Mouse (Mus musculus) limb, embryonic 14.5 days (tissue): ENCODE results near the gene Gm6812. TPM values are rescaled to one million over a fixed set of nuclear protein-coding genes. Genes with fewer than 3 reads are reported as not detected.
"Not testable (repeated sequence)": the region's sequence is repeated elsewhere in the genome, so short reads cannot be mapped to it uniquely, and the experiment has no call there.

Experiments used
- ATAC-seq: fragments of 200-750 bp; cut with Nextera tagmentation; 2 replicates; pipeline ENCODE4 v1.8.0; 2017; ENCODE audit warnings: low read depth, moderate number of reproducible peaks, moderate TSS enrichment; ENCODE audit not compliant: low FRiP score
- DNase-seq: peaks from one replicate; pipeline ENCODE4 v3.0.0-alpha.2; 2015; ENCODE audit warnings: low spot score
- H3K27ac ChIP-seq: fragments of 300-500 bp; sonication (generic); replicated peaks from 2 replicates; pipeline ENCODE4 v1.5.1; 2014; ENCODE audit warnings: low read depth, mild to moderate bottlenecking, low read length, moderate library complexity, mixed read lengths
- H3K27me3 ChIP-seq: fragments of 300-500 bp; sonication (generic); 2 replicates; pipeline ENCODE4 v1.6.1; 2014; ENCODE audit warnings: low read length, mixed read lengths; ENCODE audit not compliant: control insufficient read depth, insufficient read depth
- H3K36me3 ChIP-seq: fragments of 300-500 bp; sonication (generic); 2 replicates; pipeline ENCODE4 v1.6.1; 2014; ENCODE audit warnings: mild to moderate bottlenecking, low read length, moderate library complexity, mixed read lengths; ENCODE audit not compliant: control insufficient read depth, insufficient read depth
- H3K4me1 ChIP-seq: fragments of 300-500 bp; sonication (generic); 2 replicates; pipeline ENCODE4 v1.6.1; 2014; ENCODE audit warnings: antibody characterized with exemption, low read length, mixed read lengths; ENCODE audit not compliant: control insufficient read depth, insufficient read depth
- H3K4me2 ChIP-seq: fragments of 300-500 bp; sonication (generic); replicated peaks from 2 replicates; pipeline ENCODE4 v1.6.1; 2014; ENCODE audit warnings: low read depth, mild to moderate bottlenecking, low read length, moderate library complexity; ENCODE audit not compliant: severe bottlenecking
- H3K4me3 ChIP-seq: fragments of 300-500 bp; sonication (generic); replicated peaks from 2 replicates; pipeline ENCODE4 v1.5.1; 2014; ENCODE audit warnings: low read length
- H3K9ac ChIP-seq: fragments of 300-500 bp; sonication (generic); 2 replicates; pipeline ENCODE4 v1.6.1; 2014; ENCODE audit warnings: mild to moderate bottlenecking, low read depth, low read length, moderate library complexity; ENCODE audit not compliant: severe bottlenecking
- H3K9me3 ChIP-seq: fragments of 300-500 bp; sonication (generic); 2 replicates; pipeline ENCODE4 v1.6.1; 2016; ENCODE audit warnings: low read length; ENCODE audit not compliant: control insufficient read depth
- POLR2A ChIP-seq: fragments of 200-500 bp; IDR thresholded peaks from 2 replicates; pipeline ENCODE4 v1.8.0; 2012; ENCODE audit warnings: inconsistent platforms, mild to moderate bottlenecking, moderate library complexity, borderline replicate concordance; ENCODE audit not compliant: insufficient read depth, insufficient read length; ENCODE audit errors: extremely low read depth
- WGBS: fragments of 180-500 bp; shearing (Covaris S2); extraction: QIAGEN DNeasy Blood & Tissue Kit; methylation state at CpG from one replicate; pipeline ENCODE4 v1.1.7; 2014; 5-methylcytosine and 5-hydroxymethylcytosine counted together
- polyA plus RNA-seq, 2 experiments: library from polyadenylated mRNA; depleted of rRNA in 1 of 2; stranded (reverse) in 1 of 2; unstranded in 1 of 2; fragments of >200 nt; fragmentation: Nextera tagmentation in 1 of 2; extraction: Ambion mirVana in 1 of 2; gene quantifications; 2 replicates each; pipeline versions ENCODE4 v1.2.1 to v1.2.3; 2012 to 2014

Gene Gm6812
- polyA plus RNA-seq (2012; rRNA removed) (not detected in 2 replicates), polyA plus RNA-seq (2014; fragmentation: Nextera tagmentation; extraction: Ambion mirVana) (not detected in 2 replicates)

- 74% methylated on average over 3 of the region's 5 CpGs for WGBS
- not testable (repeated sequence) for H3K27ac ChIP-seq, ATAC-seq, H3K9ac ChIP-seq, H3K4me3 ChIP-seq, DNase-seq, H3K27me3 ChIP-seq, H3K4me2 ChIP-seq, H3K9me3 ChIP-seq, H3K36me3 ChIP-seq, H3K4me1 ChIP-seq
Measured at GRCm38 (mm10) chrX:68892953-68893352, at the start of gene Gm6812. Gene Gm6812 (minus strand): TSS chrX:68893053.

GRCm38 (mm10) chrX:68865145-68865544 is 27.7 kb downstream of the Gm6812 start:
- Histone ChIP-seq H3K4me1 (no peaks in the 10 kb centered on the region), H3K9ac (no peak overlapping the region), H3K9me3 (no peaks in the 10 kb centered on the region), H3K27me3 (no peaks in the 10 kb centered on the region), H3K4me3 (no peak overlapping the region), H3K36me3 (no peaks in the 10 kb centered on the region), H3K4me2 (no peak overlapping the region), H3K27ac (no peak overlapping the region)
- DNase-seq (no peak), ATAC-seq (no peak)
- WGBS: 40% methylated on average over 2 of the region's 2 CpGs
- TF ChIP-seq POLR2A: no peak

Other genes starting within 250 kb of the Gm6812 start
- gene Fmr1, start 214.5 kb downstream of the Gm6812 start, polyA plus RNA-seq (2012; rRNA removed): 51.8 and 65.8 TPM in 2 replicates
- gene Fmr1, start 214.5 kb downstream of the Gm6812 start, polyA plus RNA-seq (2014; fragmentation: Nextera tagmentation; extraction: Ambion mirVana): 57.7 and 68.4 TPM in 2 replicates
- 0.21 and 0.37 TPM in 2 replicates for gene Fmr1nb, start 131.2 kb downstream of the Gm6812 start, polyA plus RNA-seq (2012; rRNA removed)
- gene Fmr1nb, start 131.2 kb downstream of the Gm6812 start, polyA plus RNA-seq (2014; fragmentation: Nextera tagmentation; extraction: Ambion mirVana): 0.29 TPM in 1 of 2 replicates, not detected in the other
- 0.47 and 0.55 TPM in 2 replicates for gene Gm14698, start 72.0 kb downstream of the Gm6812 start, polyA plus RNA-seq (2012; rRNA removed)
- gene Gm14698, start 72.0 kb downstream of the Gm6812 start, polyA plus RNA-seq (2014; fragmentation: Nextera tagmentation; extraction: Ambion mirVana): 3.0 and 3.6 TPM in 2 replicates